Mouse (Mus musculus) liver, embryonic 16.5 days (tissue): ENCODE measurements around the gene Crybb2. TPM values are rescaled to one million over a fixed set of nuclear protein-coding genes. Genes with fewer than 3 reads are reported as not detected.

Experiments
- ATAC-seq: fragments of 200-750 bp; cut with Nextera tagmentation; 2 replicates; pipeline ENCODE4 v1.8.0; 2017; ENCODE audit warnings: low read depth, mild to moderate bottlenecking, moderate number of reproducible peaks, moderate library complexity
- H3K27ac ChIP-seq: fragments of 300-500 bp; sonication (generic); 2 replicates; pipeline ENCODE4 v1.5.1; 2014; ENCODE audit warnings: mild to moderate bottlenecking, low read length
- H3K27me3 ChIP-seq: fragments of 300-500 bp; sonication (generic); 2 replicates; pipeline ENCODE4 v1.6.1; 2014; ENCODE audit warnings: low read depth, low read length, mixed read lengths; ENCODE audit not compliant: control insufficient read depth, insufficient read depth
- H3K36me3 ChIP-seq: fragments of 300-500 bp; sonication (generic); 2 replicates; pipeline ENCODE4 v1.6.1; 2014; ENCODE audit warnings: mild to moderate bottlenecking; ENCODE audit not compliant: control insufficient read depth, insufficient read depth
- H3K4me1 ChIP-seq: fragments of 300-500 bp; sonication (generic); 2 replicates; pipeline ENCODE4 v1.6.1; 2014; ENCODE audit warnings: low read depth, low read length, mixed read lengths; ENCODE audit not compliant: control insufficient read depth
- H3K4me2 ChIP-seq: fragments of 300-500 bp; sonication (generic); 2 replicates; pipeline ENCODE4 v1.6.1; 2014; ENCODE audit warnings: low read depth, low read length, mixed read lengths
- H3K4me3 ChIP-seq: fragments of 300-500 bp; sonication (generic); 2 replicates; pipeline ENCODE4 v1.5.1; 2014; ENCODE audit warnings: low read depth, mild to moderate bottlenecking, low read length
- H3K9ac ChIP-seq: fragments of 300-500 bp; sonication (generic); 2 replicates; pipeline ENCODE4 v1.6.1; 2014; ENCODE audit warnings: low read depth, low read length
- H3K9me3 ChIP-seq: fragments of 300-500 bp; sonication (generic); replicated peaks from 2 replicates; pipeline ENCODE4 v1.6.1; 2016; ENCODE audit warnings: low read length; ENCODE audit not compliant: control insufficient read depth
- WGBS: fragments of 180-500 bp; shearing (Covaris S2); extraction: QIAGEN DNeasy Blood & Tissue Kit; methylation state at CpG from one replicate; pipeline ENCODE4 v1.1.7; 2014; ENCODE audit not compliant: insufficient replicate concordance; 5-methylcytosine and 5-hydroxymethylcytosine counted together
- polyA plus RNA-seq: library from polyadenylated mRNA; unstranded; fragments of >200 nt; fragmentation: Nextera tagmentation; extraction: Ambion mirVana; gene quantifications from 2 replicates; pipeline ENCODE4 v1.2.1, GENCODE M21; 2015

Crybb2 gene
- polyA plus RNA-seq, 1 experiment from 2014 or later, result not detected

DNA sequence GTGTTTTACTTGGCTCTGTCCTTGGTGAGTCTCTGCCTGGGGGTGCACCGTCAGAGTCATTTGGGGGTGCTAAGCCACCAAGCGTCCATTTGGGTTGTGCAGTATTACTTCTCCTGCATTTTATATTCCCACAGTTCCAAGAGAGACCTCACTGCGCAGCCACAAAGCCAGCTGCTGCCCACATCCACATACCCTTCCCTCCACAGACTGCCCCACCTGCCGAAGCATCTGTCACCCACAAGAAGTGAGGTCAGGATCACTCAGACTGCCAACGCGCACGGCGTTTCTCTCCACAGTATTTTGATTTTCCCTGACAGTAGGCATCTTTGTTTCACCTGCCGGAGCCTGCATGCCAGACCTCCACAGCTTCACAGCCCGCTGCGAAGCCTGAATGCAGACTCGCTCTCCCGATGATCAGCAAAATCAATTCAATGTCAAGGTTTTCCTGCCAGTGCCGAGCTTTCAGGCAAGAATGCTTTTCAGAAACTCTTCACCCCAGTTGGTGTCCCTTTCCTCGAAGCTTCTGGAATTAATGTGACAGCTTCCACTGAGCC lies 38.6 kb downstream of the Crybb2 start:
- H3K27me3 ChIP-seq, result no peaks in the 10 kb centered on the region
- no peaks in the 10 kb centered on the region for H3K36me3 ChIP-seq
- H3K9ac ChIP-seq, result no peak overlapping the region
- no peak overlapping the region for H3K27ac ChIP-seq
- WGBS, result 66% methylated on average over 15 of the region's 15 CpGs
- no peak overlapping the region for H3K4me3 ChIP-seq
- no peaks in the 10 kb centered on the region for H3K9me3 ChIP-seq
- no peaks in the 10 kb centered on the region for H3K4me1 ChIP-seq
- no peak overlapping the region for H3K4me2 ChIP-seq
- ATAC-seq, result no peak

DNA sequence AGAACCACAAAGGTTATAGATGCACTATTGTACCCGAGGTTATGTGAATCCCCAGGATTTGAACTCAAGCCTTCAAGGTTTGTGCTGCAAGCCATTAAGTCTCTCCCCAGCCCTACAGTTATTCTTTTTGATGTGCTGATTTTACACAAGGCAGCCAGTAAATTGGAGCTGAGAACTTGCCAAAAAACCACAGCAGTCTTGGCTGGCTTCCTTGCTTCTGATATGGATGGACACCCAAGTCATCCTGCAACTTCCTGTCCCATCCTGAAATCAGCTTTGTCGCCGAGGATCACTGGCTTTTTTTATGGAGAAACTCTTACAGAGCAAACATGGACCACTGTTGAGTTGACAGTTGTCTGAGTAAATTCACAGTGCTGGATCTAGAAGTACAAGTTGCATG lies 39.8 kb downstream of the Crybb2 start:
- no peak for ATAC-seq
- no peaks in the 10 kb centered on the region for H3K36me3 ChIP-seq
- no peaks in the 10 kb centered on the region for H3K4me1 ChIP-seq
- 34% methylated on average over 3 of the region's 3 CpGs for WGBS
- H3K4me2 ChIP-seq, result no peak overlapping the region
- no peak overlapping the region for H3K27ac ChIP-seq
- H3K27me3 ChIP-seq, result no peaks in the 10 kb centered on the region
- H3K9ac ChIP-seq, result no peak overlapping the region
- no peak overlapping the region for H3K4me3 ChIP-seq
- no peaks in the 10 kb centered on the region for H3K9me3 ChIP-seq

DNA sequence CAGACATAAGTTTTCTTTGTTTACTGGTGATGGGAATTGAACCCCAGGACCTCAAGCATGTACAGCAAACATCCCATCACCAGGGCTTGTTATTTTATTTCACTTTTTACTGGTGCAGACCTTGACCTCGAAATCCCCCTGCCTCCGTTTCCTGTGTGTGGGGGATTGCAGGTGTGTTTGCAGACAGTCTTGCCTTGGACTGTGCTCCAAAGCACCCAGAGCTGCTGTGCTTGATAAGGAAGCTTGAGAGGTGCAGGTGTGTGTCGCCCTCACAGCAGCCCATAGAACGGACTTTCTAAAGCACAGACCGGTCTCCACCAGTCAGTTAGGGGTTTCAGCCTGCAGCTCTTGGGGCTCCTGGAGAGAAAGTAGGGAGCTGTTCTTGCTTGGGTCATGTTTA lies 43.2 kb downstream of the Crybb2 start:
- no peaks in the 10 kb centered on the region for H3K27me3 ChIP-seq
- 47% methylated on average over 5 of the region's 5 CpGs for WGBS
- H3K9me3 ChIP-seq, result no peaks in the 10 kb centered on the region
- no peak overlapping the region for H3K27ac ChIP-seq
- H3K9ac ChIP-seq, result no peak overlapping the region
- no peaks in the 10 kb centered on the region for H3K36me3 ChIP-seq
- no peak overlapping the region for H3K4me3 ChIP-seq
- no peak overlapping the region for H3K4me2 ChIP-seq
- no peak for ATAC-seq
- no peaks in the 10 kb centered on the region; the same call in 1 of the 2 replicates for H3K4me1 ChIP-seq

DNA sequence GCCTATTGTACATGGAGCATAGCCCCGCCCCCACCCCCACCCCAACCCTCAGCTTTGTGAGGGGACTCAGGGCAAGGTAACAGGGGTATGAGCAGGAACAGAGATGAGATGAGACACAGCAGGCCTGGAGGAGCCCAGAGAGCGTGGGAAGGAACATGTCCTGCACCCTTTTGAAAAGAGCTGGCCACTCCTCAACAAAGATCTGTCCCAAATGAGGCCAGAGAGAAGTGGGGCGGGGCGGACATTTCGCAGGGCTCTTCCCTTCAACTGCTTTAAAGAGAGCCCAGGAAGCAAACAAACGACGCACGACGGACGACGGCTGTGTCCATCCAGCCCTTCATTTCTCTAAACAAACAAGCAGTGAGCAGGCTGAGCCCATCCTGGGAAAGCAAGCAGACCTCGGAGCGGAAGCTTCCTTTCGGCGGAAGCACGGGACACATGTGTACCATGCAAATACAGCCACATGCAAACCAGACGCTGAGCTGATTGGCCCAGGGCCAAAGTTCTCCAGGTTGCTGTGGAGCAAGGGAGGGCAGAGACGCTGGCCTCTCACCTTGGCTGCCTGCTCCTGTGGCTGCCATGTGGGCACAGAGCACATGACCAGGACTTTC lies 45.7 kb downstream of the Crybb2 start:
- no peaks in the 10 kb centered on the region; the same call in 1 of the 2 replicates for H3K4me1 ChIP-seq
- no peak overlapping the region for H3K4me3 ChIP-seq
- H3K36me3 ChIP-seq, result no peaks in the 10 kb centered on the region
- no peaks in the 10 kb centered on the region for H3K27me3 ChIP-seq
- H3K9me3 ChIP-seq, result no peaks in the 10 kb centered on the region
- no peak overlapping the region for H3K9ac ChIP-seq
- H3K27ac ChIP-seq, result peak overlapping the region; percentile 61
- 0 out of 2 replicates have a peak overlapping the region, but pooled peaks have one; percentile 13 for H3K4me2 ChIP-seq
- ATAC-seq, result peak; percentile 87
- 36% methylated on average over 18 of the region's 18 CpGs for WGBS

DNA sequence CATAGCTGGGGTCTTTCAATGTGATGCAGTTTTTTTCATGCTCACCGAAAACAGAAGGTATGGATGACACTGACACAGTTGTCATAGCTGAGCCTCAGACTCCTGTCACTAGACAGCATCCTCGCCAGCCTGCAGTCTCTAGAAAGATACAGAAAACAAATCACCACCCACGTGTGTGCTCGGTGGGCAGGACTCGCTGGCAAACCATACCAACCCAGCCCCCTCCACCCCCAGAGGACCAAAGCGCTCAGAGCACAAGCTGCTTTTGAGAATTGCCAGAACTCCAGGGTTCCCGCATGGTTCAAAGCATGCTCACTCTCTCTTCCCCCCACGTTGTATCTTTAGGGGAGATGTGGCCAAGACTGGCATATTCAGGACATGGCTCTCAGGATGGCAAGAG lies 51.7 kb downstream of the Crybb2 start:
- H3K9me3 ChIP-seq, result no peaks in the 10 kb centered on the region
- H3K9ac ChIP-seq, result no peak overlapping the region
- H3K4me1 ChIP-seq, result peaks cover 2% of the 10 kb centered on the region; the same call in 1 of the 2 replicates
- WGBS, result 59% methylated on average over 8 of the region's 8 CpGs
- no peak overlapping the region for H3K4me2 ChIP-seq
- H3K27ac ChIP-seq, result no peak overlapping the region
- H3K27me3 ChIP-seq, result no peaks in the 10 kb centered on the region
- H3K36me3 ChIP-seq, result no peaks in the 10 kb centered on the region
- no peak overlapping the region for H3K4me3 ChIP-seq
- ATAC-seq, result no peak

DNA sequence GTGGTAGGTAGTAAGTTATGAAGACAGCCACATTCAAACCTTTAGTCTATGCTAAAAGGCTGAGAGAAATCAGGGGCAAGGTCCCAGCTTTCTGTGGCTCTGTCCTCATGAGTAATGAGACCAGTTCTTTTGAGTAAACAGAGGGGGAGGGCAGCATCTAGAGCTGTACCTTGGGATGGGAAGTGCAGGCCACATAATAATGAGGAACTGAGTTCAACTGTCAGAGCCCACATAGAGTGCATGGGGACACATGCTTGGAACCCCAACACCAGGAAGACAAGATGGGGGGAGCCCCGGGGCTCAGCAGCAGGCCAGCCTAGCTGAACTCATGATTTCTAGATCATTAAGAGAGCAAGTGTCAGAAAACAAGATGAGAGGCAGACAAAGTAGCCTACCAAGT lies 52.9 kb downstream of the Crybb2 start:
- peaks cover 2% of the 10 kb centered on the region; the same call in 1 of the 2 replicates for H3K4me1 ChIP-seq
- WGBS, result 40% methylated on average over 1 of the region's 1 CpGs
- ATAC-seq, result no peak
- no peaks in the 10 kb centered on the region for H3K9me3 ChIP-seq
- H3K36me3 ChIP-seq, result no peaks in the 10 kb centered on the region
- no peak overlapping the region for H3K27ac ChIP-seq
- no peak overlapping the region for H3K4me2 ChIP-seq
- H3K4me3 ChIP-seq, result no peak overlapping the region
- no peak overlapping the region for H3K9ac ChIP-seq
- H3K27me3 ChIP-seq, result no peaks in the 10 kb centered on the region

DNA sequence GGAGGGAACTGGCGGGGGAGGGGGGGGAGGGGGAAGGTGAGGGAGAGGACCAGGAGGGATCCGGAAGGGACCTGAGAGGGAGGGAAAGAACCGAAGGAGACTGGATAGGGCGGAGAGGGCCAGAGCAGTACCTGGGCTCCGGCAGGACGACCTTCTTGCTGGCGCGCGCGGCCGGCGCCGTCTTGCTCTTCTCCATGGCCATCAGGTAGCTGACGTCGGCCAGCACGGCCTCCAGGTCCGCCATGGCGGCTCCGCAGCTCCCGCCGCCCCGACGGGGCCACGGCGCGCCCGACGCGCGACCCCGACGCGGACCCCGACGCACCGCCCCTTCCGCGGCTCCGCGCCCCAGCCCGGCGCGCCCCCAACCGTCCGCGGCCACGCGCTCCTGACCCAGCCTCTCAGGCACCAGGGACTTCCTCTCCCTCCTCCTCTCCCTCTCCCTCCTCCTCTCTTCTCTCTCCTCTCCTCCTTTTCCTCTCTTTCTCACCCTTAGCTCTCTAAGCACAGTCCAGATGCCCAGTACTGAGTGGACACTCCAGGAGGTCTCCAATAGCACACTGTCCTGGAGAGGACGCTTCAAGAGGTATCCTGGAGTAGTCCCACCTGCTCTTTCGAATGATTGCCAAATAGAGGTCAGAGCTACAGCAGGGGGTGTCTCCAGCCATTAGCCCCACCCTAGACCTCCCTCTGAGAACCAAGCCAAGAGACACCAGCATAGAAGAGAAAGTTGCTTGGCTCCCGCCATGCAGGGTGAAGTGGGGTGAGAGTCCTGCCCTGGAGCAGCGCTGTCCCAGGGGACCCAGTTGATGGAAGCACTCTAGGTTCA lies 54.5 kb downstream of the Crybb2 start, which contains the start of gene Grk3:
Gene Grk3 (minus strand): TSS at position 556 of the 826 bp plus-strand sequence.
- ATAC-seq, result peak; percentile 86
- no peaks in the 10 kb centered on the region for H3K9me3 ChIP-seq
- H3K4me2 ChIP-seq, result peak within 1 kb of the TSS; percentile 58
- H3K36me3 ChIP-seq, result no peaks in the 10 kb centered on the region
- no peak within 1 kb of the TSS; the same call in 1 of the 2 replicates for H3K27ac ChIP-seq
- H3K4me3 ChIP-seq, result peak within 1 kb of the TSS; percentile 61
- H3K4me1 ChIP-seq, result peaks cover 2% of the 10 kb centered on the region; the same call in 1 of the 2 replicates
- 3% methylated on average over 28 of the region's 52 CpGs for WGBS
- H3K9ac ChIP-seq, result peak within 1 kb of the TSS; percentile 56
- no peaks in the 10 kb centered on the region for H3K27me3 ChIP-seq

DNA sequence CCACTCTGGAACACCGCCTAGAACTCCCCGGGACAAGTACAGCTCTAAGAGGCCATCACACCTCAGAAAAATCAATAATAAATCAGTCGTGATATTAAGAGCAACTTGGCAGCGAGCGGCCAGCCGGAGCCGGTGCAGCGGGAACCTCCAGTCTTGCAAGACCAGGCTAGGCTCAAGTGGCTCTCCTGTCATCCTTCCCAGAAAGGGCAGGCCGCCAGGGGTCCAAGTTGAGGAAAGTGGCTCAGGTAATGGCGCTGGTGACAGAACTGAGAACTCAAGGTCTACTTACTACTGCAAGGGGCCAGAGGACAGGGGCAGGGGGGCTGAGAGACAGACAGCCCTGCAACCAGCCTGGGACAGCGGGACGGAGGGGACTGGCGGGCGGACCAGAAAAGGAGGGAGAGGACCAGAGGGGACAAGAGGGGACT lies 55.1 kb downstream of the Crybb2 start:
- no peak overlapping the region for H3K27ac ChIP-seq
- peak overlapping the region; percentile 58 for H3K4me2 ChIP-seq
- H3K4me1 ChIP-seq, result peaks cover 2% of the 10 kb centered on the region; the same call in 1 of the 2 replicates
- no peaks in the 10 kb centered on the region for H3K9me3 ChIP-seq
- H3K4me3 ChIP-seq, result peak overlapping the region; percentile 61
- no peaks in the 10 kb centered on the region for H3K36me3 ChIP-seq
- H3K27me3 ChIP-seq, result no peaks in the 10 kb centered on the region
- peak overlapping the region; percentile 56 for H3K9ac ChIP-seq
- 0 out of 2 replicates have a peak, but pooled peaks have one; percentile 20 for ATAC-seq
- whole genome bisulfite sequencing, result 1% methylated on average over 13 of the region's 14 CpGs
